Mouse (Mus musculus): Measurements from ENCODE around the gene 9530077C05Rik. TPM values are rescaled to one million over a fixed set of nuclear protein-coding genes. Genes with fewer than 3 reads are reported as not detected.
A peak's percentile ranks its signal among the peaks of the same experiment; 100 is the strongest.

The 9530077C05Rik gene
- polyA plus RNA-seq, 1 experiment, result 1.2 TPM

- Histone ChIP-seq H3K4me3 (replicated peaks; ENCODE audit: extremely low read depth, low read depth, low read length) (no peak overlapping the region), H3K4me1 (ENCODE audit: control insufficient read depth, insufficient read depth, low read length) (no peaks in the 10 kb centered on the region)
- no peak for DNase-seq
- TF ChIP-seq POLR2A (IDR thresholded peaks at IDR 0.05; ENCODE audit: borderline replicate concordance, extremely low read depth, low read depth, low read length) (no peak), CTCF (IDR thresholded peaks at IDR 0.05; ENCODE audit: insufficient read depth, low read length) (no peak)
- WGBS, result 74% methylated on average over 8 of the region's 8 CpGs
Measured at GRCm38 (mm10) chr9:22468899-22469259, 57.6 kb downstream of the 9530077C05Rik start.

- 85% methylated on average over 3 of the region's 3 CpGs for WGBS
Measured at GRCm38 (mm10) chr9:22469643-22470042, 58.3 kb downstream of the 9530077C05Rik start, which contains the start of gene Rp9. TSS of gene Rp9 (minus strand) at chr9:22469743.

GRCm38 (mm10) chr9:22475424-22475868, 64.1 kb downstream of the 9530077C05Rik start, which contains the start of gene Bbs9:
TSS of gene Bbs9 (plus strand) at chr9:22475715.
- WGBS, result under 1% methylated on average over 25 of the region's 25 CpGs
- Histone ChIP-seq H3K4me3 (replicated peaks; ENCODE audit: extremely low read depth, low read depth, low read length) (peak within 1 kb of the TSS; percentile 91), H3K4me1 (ENCODE audit: control insufficient read depth, insufficient read depth, low read length) (no peaks in the 10 kb centered on the region)
- DNase-seq, result peak; percentile 89
- no peak for TF ChIP-seq CTCF (IDR thresholded peaks at IDR 0.05; ENCODE audit: insufficient read depth, low read length)
- TF ChIP-seq POLR2A (IDR thresholded peaks at IDR 0.05; ENCODE audit: borderline replicate concordance, extremely low read depth, low read depth, low read length), result peak; percentile 68; the same call in 1 of the 2 replicates

More at GRCm38 (mm10) chr9:22469643-22470042, 58.3 kb downstream of the 9530077C05Rik start, which contains the start of gene Rp9:
- no peak for DNase-seq
- no peaks in the 10 kb centered on the region for H3K4me1 ChIP-seq (ENCODE audit: control insufficient read depth, insufficient read depth, low read length)
- no peak for TF ChIP-seq POLR2A (IDR thresholded peaks at IDR 0.05; ENCODE audit: borderline replicate concordance, extremely low read depth, low read depth, low read length)
- TF ChIP-seq CTCF (IDR thresholded peaks at IDR 0.05; ENCODE audit: insufficient read depth, low read length), result no peak
- no peak within 1 kb of the TSS for H3K4me3 ChIP-seq (replicated peaks; ENCODE audit: extremely low read depth, low read depth, low read length)

GRCm38 (mm10) chr9:22476265-22476664, 65.0 kb downstream of the 9530077C05Rik start:
- no peaks in the 10 kb centered on the region for H3K4me1 ChIP-seq (ENCODE audit: control insufficient read depth, insufficient read depth, low read length)
- 3% methylated on average over 10 of the region's 10 CpGs for WGBS
- no peak for TF ChIP-seq CTCF (IDR thresholded peaks at IDR 0.05; ENCODE audit: insufficient read depth, low read length)
- no peak for TF ChIP-seq POLR2A (IDR thresholded peaks at IDR 0.05; ENCODE audit: borderline replicate concordance, extremely low read depth, low read depth, low read length)
- peak overlapping the region; percentile 91 for H3K4me3 ChIP-seq (replicated peaks; ENCODE audit: extremely low read depth, low read depth, low read length)
- no peak for DNase-seq

- 96% methylated on average over 8 of the region's 8 CpGs for WGBS
- Histone ChIP-seq H3K4me3 (replicated peaks; ENCODE audit: extremely low read depth, low read depth, low read length) (no peak overlapping the region), H3K4me1 (ENCODE audit: control insufficient read depth, insufficient read depth, low read length) (no peaks in the 10 kb centered on the region)
- TF ChIP-seq CTCF (IDR thresholded peaks at IDR 0.05; ENCODE audit: insufficient read depth, low read length), result no peak
- TF ChIP-seq POLR2A (IDR thresholded peaks at IDR 0.05; ENCODE audit: borderline replicate concordance, extremely low read depth, low read depth, low read length), result no peak
- DNase-seq, result no peak
Measured at GRCm38 (mm10) chr9:22478946-22479345, 67.6 kb downstream of the 9530077C05Rik start.

GRCm38 (mm10) chr9:22483866-22484561, 72.7 kb downstream of the 9530077C05Rik start:
- Histone ChIP-seq H3K4me1 (ENCODE audit: control insufficient read depth, insufficient read depth, low read length) (no peaks in the 10 kb centered on the region), H3K4me3 (replicated peaks; ENCODE audit: extremely low read depth, low read depth, low read length) (peak overlapping the region; percentile 9)
- WGBS, result 78% methylated on average over 8 of the region's 8 CpGs
- TF ChIP-seq POLR2A (IDR thresholded peaks at IDR 0.05; ENCODE audit: borderline replicate concordance, extremely low read depth, low read depth, low read length), result no peak
- TF ChIP-seq CTCF (IDR thresholded peaks at IDR 0.05; ENCODE audit: insufficient read depth, low read length), result no peak
- no peak for DNase-seq

- DNase-seq, result no peak
- WGBS, result 68% methylated on average over 12 of the region's 12 CpGs
- no peak for TF ChIP-seq CTCF (IDR thresholded peaks at IDR 0.05; ENCODE audit: insufficient read depth, low read length)
- TF ChIP-seq POLR2A (IDR thresholded peaks at IDR 0.05; ENCODE audit: borderline replicate concordance, extremely low read depth, low read depth, low read length), result no peak
- no peak overlapping the region for H3K4me3 ChIP-seq (replicated peaks; ENCODE audit: extremely low read depth, low read depth, low read length)
- H3K4me1 ChIP-seq (ENCODE audit: control insufficient read depth, insufficient read depth, low read length), result no peaks in the 10 kb centered on the region
Measured at GRCm38 (mm10) chr9:22484562-22485308, 73.4 kb downstream of the 9530077C05Rik start.

GRCm38 (mm10) chr9:22486211-22486610, 74.9 kb downstream of the 9530077C05Rik start:
- 85% methylated on average over 7 of the region's 7 CpGs for WGBS
- Histone ChIP-seq H3K4me3 (replicated peaks; ENCODE audit: extremely low read depth, low read depth, low read length) (no peak overlapping the region), H3K4me1 (ENCODE audit: control insufficient read depth, insufficient read depth, low read length) (no peaks in the 10 kb centered on the region)
- no peak for DNase-seq
- no peak for TF ChIP-seq CTCF (IDR thresholded peaks at IDR 0.05; ENCODE audit: insufficient read depth, low read length)
- no peak for TF ChIP-seq POLR2A (IDR thresholded peaks at IDR 0.05; ENCODE audit: borderline replicate concordance, extremely low read depth, low read depth, low read length)

- DNase-seq, result no peak
- TF ChIP-seq CTCF (IDR thresholded peaks at IDR 0.05; ENCODE audit: insufficient read depth, low read length), result no peak
- TF ChIP-seq POLR2A (IDR thresholded peaks at IDR 0.05; ENCODE audit: borderline replicate concordance, extremely low read depth, low read depth, low read length), result no peak
- H3K4me3 ChIP-seq (replicated peaks; ENCODE audit: extremely low read depth, low read depth, low read length), result no peak overlapping the region
- H3K4me1 ChIP-seq (ENCODE audit: control insufficient read depth, insufficient read depth, low read length), result no peaks in the 10 kb centered on the region
- WGBS, result 61% methylated on average over 9 of the region's 9 CpGs
Measured at GRCm38 (mm10) chr9:22488963-22489362, 77.7 kb downstream of the 9530077C05Rik start.

Other genes with a start within 250 kb of the 9530077C05Rik start
- gene Zfp872, start 223.4 kb upstream of the 9530077C05Rik start, polyA plus RNA-seq (2012; rRNA removed), result 0.10 and 0.12 TPM in 2 replicates
- gene Zfp809, start 185.8 kb upstream of the 9530077C05Rik start, polyA plus RNA-seq (2012; rRNA removed), result 18.2 and 20.3 TPM in 2 replicates
- gene Zfp599, start 151.6 kb upstream of the 9530077C05Rik start, polyA plus RNA-seq (2012; rRNA removed), result 0.09 and 0.18 TPM in 2 replicates
- gene Zfp810, start 103.9 kb upstream of the 9530077C05Rik start, polyA plus RNA-seq (2012; rRNA removed), result 7.1 and 9.8 TPM in 2 replicates
- 1.4 and 1.8 TPM in 2 replicates for gene Anln, start 22.3 kb upstream of the 9530077C05Rik start, polyA plus RNA-seq (2012; rRNA removed)
- gene Gm17545, start 42.8 kb downstream of the 9530077C05Rik start, polyA plus RNA-seq (2012; rRNA removed), result not detected in 2 replicates
- 56.2 and 113 TPM in 2 replicates for gene Rp9, start 58.2 kb downstream of the 9530077C05Rik start, polyA plus RNA-seq (2012; rRNA removed)
- gene Bbs9, start 64.2 kb downstream of the 9530077C05Rik start, polyA plus RNA-seq (2012; rRNA removed), result 13.1 and 15.3 TPM in 2 replicates

All from lung, adult 2 months (tissue).